Mouse (Mus musculus) lung, embryonic 15.5 days (tissue): ENCODE data around the gene Hsd17b13. TPM values are rescaled to one million over a fixed set of nuclear protein-coding genes. Genes with fewer than 3 reads are reported as not detected.

Experiments used
- ATAC-seq: fragments of 200-750 bp; cut with Nextera tagmentation; 2 replicates; pipeline ENCODE4 v1.8.0; 2017; ENCODE audit warnings: moderate number of reproducible peaks, borderline replicate concordance; ENCODE audit not compliant: low FRiP score, low TSS enrichment; ENCODE audit errors: extremely low read depth
- H3K27ac ChIP-seq: fragments of 300-500 bp; sonication (generic); 2 replicates; pipeline ENCODE4 v1.5.1; 2015; ENCODE audit warnings: moderate library complexity, mild to moderate bottlenecking, inconsistent platforms
- H3K27me3 ChIP-seq: fragments of 300-500 bp; sonication (generic); 2 replicates; pipeline ENCODE4 v1.6.1; 2015; ENCODE audit warnings: inconsistent platforms
- H3K36me3 ChIP-seq: fragments of 300-500 bp; sonication (generic); 2 replicates; pipeline ENCODE4 v1.6.1; 2015; ENCODE audit warnings: inconsistent platforms
- H3K4me1 ChIP-seq: fragments of 300-500 bp; sonication (generic); 2 replicates; pipeline ENCODE4 v1.6.1; 2015; ENCODE audit warnings: inconsistent platforms
- H3K4me2 ChIP-seq: fragments of 300-500 bp; sonication (generic); 2 replicates; pipeline ENCODE4 v1.6.1; 2015; ENCODE audit warnings: inconsistent platforms, mild to moderate bottlenecking, moderate library complexity
- H3K4me3 ChIP-seq: fragments of 300-500 bp; sonication (generic); 2 replicates; pipeline ENCODE4 v1.5.1; 2015; ENCODE audit warnings: mild to moderate bottlenecking, inconsistent platforms
- H3K9ac ChIP-seq: fragments of 300-500 bp; sonication (generic); 2 replicates; pipeline ENCODE4 v1.6.1; 2015; ENCODE audit warnings: inconsistent platforms
- H3K9me3 ChIP-seq: fragments of 300-500 bp; sonication (generic); 2 replicates; pipeline ENCODE4 v1.6.1; 2016; ENCODE audit warnings: inconsistent platforms
- WGBS: fragments of 180-500 bp; shearing (Covaris S2); methylation state at CpG from one replicate; pipeline ENCODE4 v1.1.7; 2015; 5-methylcytosine and 5-hydroxymethylcytosine counted together
- polyA plus RNA-seq: library from polyadenylated mRNA; unstranded; fragments of >200 nt; fragmentation: Nextera tagmentation; extraction: Ambion mirVana; gene quantifications from 2 replicates; pipeline ENCODE4 v1.2.1, GENCODE M21; 2015

Gene Hsd17b13
- polyA plus RNA-seq, 1 experiment from 2014 or later: 0.22 TPM

- Histone ChIP-seq H3K27me3 (no peaks in the 10 kb centered on the region), H3K4me3 (no peak overlapping the region), H3K4me2 (no peak overlapping the region), H3K27ac (no peak overlapping the region), H3K36me3 (peaks cover 13% of the 10 kb centered on the region), H3K9ac (no peak overlapping the region), H3K4me1 (peaks cover 2% of the 10 kb centered on the region), H3K9me3 (no peaks in the 10 kb centered on the region)
- 69% methylated on average over 3 of the region's 3 CpGs for WGBS
- no peak for ATAC-seq
These were observed 29.6 kb upstream of the Hsd17b13 start for GRCm38 (mm10) chr5:104006811-104007210.

GRCm38 (mm10) chr5:104003955-104004354, 26.7 kb upstream of the Hsd17b13 start:
- H3K36me3 ChIP-seq: peaks cover 13% of the 10 kb centered on the region
- H3K27ac ChIP-seq: no peak overlapping the region
- H3K9ac ChIP-seq: no peak overlapping the region
- 70% methylated on average over 2 of the region's 2 CpGs for WGBS
- no peaks in the 10 kb centered on the region for H3K9me3 ChIP-seq
- ATAC-seq: no peak
- H3K4me1 ChIP-seq: no peaks in the 10 kb centered on the region
- no peak overlapping the region for H3K4me3 ChIP-seq
- H3K4me2 ChIP-seq: no peak overlapping the region
- H3K27me3 ChIP-seq: no peaks in the 10 kb centered on the region

GRCm38 (mm10) chr5:104003256-104003931, 26.2 kb upstream of the Hsd17b13 start:
- 43% methylated on average over 15 of the region's 15 CpGs for WGBS
- H3K36me3 ChIP-seq: peaks cover 13% of the 10 kb centered on the region
- no peak overlapping the region for H3K4me3 ChIP-seq
- H3K27me3 ChIP-seq: no peaks in the 10 kb centered on the region
- H3K9me3 ChIP-seq: no peaks in the 10 kb centered on the region
- 0 out of 2 replicates have a peak, but pooled peaks have one; percentile 35 for ATAC-seq
- no peak overlapping the region for H3K27ac ChIP-seq
- H3K4me2 ChIP-seq: peak overlapping the region; percentile 1; the same call in 1 of the 2 replicates
- no peaks in the 10 kb centered on the region for H3K4me1 ChIP-seq
- no peak overlapping the region for H3K9ac ChIP-seq

GRCm38 (mm10) chr5:104002549-104003255, 25.5 kb upstream of the Hsd17b13 start:
- peak overlapping the region; percentile 19; the same call in 1 of the 2 replicates for H3K9ac ChIP-seq
- peak overlapping the region; percentile 1 for H3K4me2 ChIP-seq
- ATAC-seq: no peak
- H3K4me1 ChIP-seq: no peaks in the 10 kb centered on the region
- H3K36me3 ChIP-seq: peaks cover 8% of the 10 kb centered on the region; the same call in 1 of the 2 replicates
- no peak overlapping the region for H3K4me3 ChIP-seq
- WGBS: 37% methylated on average over 18 of the region's 18 CpGs
- no peak overlapping the region for H3K27ac ChIP-seq
- H3K27me3 ChIP-seq: no peaks in the 10 kb centered on the region
- no peaks in the 10 kb centered on the region for H3K9me3 ChIP-seq

- Histone ChIP-seq H3K4me3 (no peak overlapping the region), H3K9ac (no peak overlapping the region), H3K27ac (no peak overlapping the region), H3K36me3 (no peaks in the 10 kb centered on the region), H3K9me3 (no peaks in the 10 kb centered on the region), H3K4me1 (no peaks in the 10 kb centered on the region), H3K4me2 (no peak overlapping the region), H3K27me3 (no peaks in the 10 kb centered on the region)
- ATAC-seq: no peak
- 4% methylated on average over 5 of the region's 5 CpGs for WGBS
These were observed 22.5 kb upstream of the Hsd17b13 start for GRCm38 (mm10) chr5:103999738-104000137.

GRCm38 (mm10) chr5:103998739-103999138, 21.5 kb upstream of the Hsd17b13 start:
- Histone ChIP-seq H3K4me2 (no peak overlapping the region), H3K27me3 (no peaks in the 10 kb centered on the region), H3K36me3 (no peaks in the 10 kb centered on the region), H3K9ac (no peak overlapping the region), H3K9me3 (no peaks in the 10 kb centered on the region), H3K4me1 (no peaks in the 10 kb centered on the region), H3K27ac (no peak overlapping the region), H3K4me3 (no peak overlapping the region)
- ATAC-seq: no peak
- 65% methylated on average over 5 of the region's 5 CpGs for WGBS

- H3K9ac ChIP-seq: no peak overlapping the region
- H3K4me1 ChIP-seq: no peaks in the 10 kb centered on the region
- H3K4me3 ChIP-seq: no peak overlapping the region
- 0 out of 2 replicates have a peak, but pooled peaks cover 3% of the 10 kb centered on the region for H3K36me3 ChIP-seq
- no peak for ATAC-seq
- WGBS: 49% methylated on average over 3 of the region's 3 CpGs
- H3K27me3 ChIP-seq: no peaks in the 10 kb centered on the region
- no peak overlapping the region for H3K4me2 ChIP-seq
- H3K27ac ChIP-seq: no peak overlapping the region
- no peaks in the 10 kb centered on the region for H3K9me3 ChIP-seq
These were observed 18.0 kb upstream of the Hsd17b13 start for GRCm38 (mm10) chr5:103995181-103995580.

GRCm38 (mm10) chr5:103994669-103995068, 17.5 kb upstream of the Hsd17b13 start:
- H3K36me3 ChIP-seq: 0 out of 2 replicates have a peak, but pooled peaks cover 3% of the 10 kb centered on the region
- 80% methylated on average over 4 of the region's 4 CpGs for WGBS
- no peaks in the 10 kb centered on the region for H3K4me1 ChIP-seq
- no peak overlapping the region for H3K9ac ChIP-seq
- ATAC-seq: no peak
- H3K27me3 ChIP-seq: no peaks in the 10 kb centered on the region
- no peak overlapping the region for H3K27ac ChIP-seq
- H3K4me3 ChIP-seq: no peak overlapping the region
- H3K4me2 ChIP-seq: no peak overlapping the region
- no peaks in the 10 kb centered on the region for H3K9me3 ChIP-seq

- Histone ChIP-seq H3K4me1 (no peaks in the 10 kb centered on the region), H3K4me2 (no peak overlapping the region), H3K9me3 (no peaks in the 10 kb centered on the region), H3K27me3 (no peaks in the 10 kb centered on the region), H3K9ac (no peak overlapping the region), H3K27ac (no peak overlapping the region), H3K4me3 (no peak overlapping the region), H3K36me3 (0 out of 2 replicates have a peak, but pooled peaks cover 3% of the 10 kb centered on the region)
- no peak for ATAC-seq
- 88% methylated on average over 1 of the region's 1 CpGs for WGBS
These were observed 16.4 kb upstream of the Hsd17b13 start for GRCm38 (mm10) chr5:103993601-103994000.

- Histone ChIP-seq H3K4me1 (no peaks in the 10 kb centered on the region), H3K4me3 (no peak overlapping the region), H3K27ac (no peak overlapping the region), H3K27me3 (no peaks in the 10 kb centered on the region), H3K9me3 (no peaks in the 10 kb centered on the region), H3K9ac (no peak overlapping the region), H3K4me2 (no peak overlapping the region), H3K36me3 (0 out of 2 replicates have a peak, but pooled peaks cover 3% of the 10 kb centered on the region)
- WGBS: 88% methylated on average over 9 of the region's 9 CpGs
- ATAC-seq: no peak
These were observed 15.6 kb upstream of the Hsd17b13 start for GRCm38 (mm10) chr5:103992831-103993230.

GRCm38 (mm10) chr5:103980705-103981560, 3.7 kb upstream of the Hsd17b13 start:
- H3K4me1 ChIP-seq: no peaks in the 10 kb centered on the region
- whole genome bisulfite sequencing: 84% methylated on average over 9 of the region's 9 CpGs
- H3K4me2 ChIP-seq: no peak overlapping the region
- no peak overlapping the region for H3K9ac ChIP-seq
- ATAC-seq: no peak
- H3K9me3 ChIP-seq: no peaks in the 10 kb centered on the region
- no peak overlapping the region for H3K4me3 ChIP-seq
- no peaks in the 10 kb centered on the region for H3K27me3 ChIP-seq
- no peaks in the 10 kb centered on the region for H3K36me3 ChIP-seq
- no peak overlapping the region for H3K27ac ChIP-seq
